Mouse (Mus musculus): Measurements from ENCODE around the gene Ace2.

GRCm38 (mm10) chrX:164089916-164090315, 49.2 kb upstream of the Ace2 start:
- TF ChIP-seq CTCF (IDR thresholded peaks at IDR 0.05; ENCODE audit: low read depth) (no peak), EP300 (optimal IDR thresholded peaks at IDR 0.05) (no peak)

Data from stomach, postnatal 0 days (tissue).